Mouse (Mus musculus) urinary bladder, postnatal 25 days (tissue): ENCODE measurements at regions not wholly inside any gene's neighbourhood (a gene's known extent, or its start where the extent isn't known, plus 50 kb on each side); places are given as distances from the start of the nearest gene placed in this dataset.

ENCODE experiments used
- DNase-seq: peaks from one replicate; pipeline ENCODE4 v3.0.0; 2022; ENCODE audit warnings: low spot score

DNA sequence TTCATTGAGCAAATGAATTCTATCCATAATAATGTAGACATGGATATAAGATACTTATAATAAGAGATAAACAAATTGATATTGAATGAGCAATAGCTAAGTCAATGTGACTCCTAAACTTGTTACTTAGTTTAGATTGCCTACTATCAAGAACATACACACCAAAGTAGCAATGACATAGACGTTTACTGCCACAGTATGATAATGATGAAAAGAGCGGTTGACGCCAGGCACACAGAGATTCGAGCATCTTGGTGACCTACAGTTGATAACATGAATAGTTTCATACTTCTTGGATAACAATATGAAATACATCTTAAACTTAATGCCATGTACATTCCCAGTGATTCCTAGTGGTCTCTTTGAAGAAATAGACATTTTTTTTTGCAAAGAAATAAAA lies 55.9 kb upstream of the Tbc1d2b start:
- no peak for DNase-seq
